Mouse (Mus musculus): ENCODE results near the gene Pcdh15.

Pcdh15 gene

DNA sequence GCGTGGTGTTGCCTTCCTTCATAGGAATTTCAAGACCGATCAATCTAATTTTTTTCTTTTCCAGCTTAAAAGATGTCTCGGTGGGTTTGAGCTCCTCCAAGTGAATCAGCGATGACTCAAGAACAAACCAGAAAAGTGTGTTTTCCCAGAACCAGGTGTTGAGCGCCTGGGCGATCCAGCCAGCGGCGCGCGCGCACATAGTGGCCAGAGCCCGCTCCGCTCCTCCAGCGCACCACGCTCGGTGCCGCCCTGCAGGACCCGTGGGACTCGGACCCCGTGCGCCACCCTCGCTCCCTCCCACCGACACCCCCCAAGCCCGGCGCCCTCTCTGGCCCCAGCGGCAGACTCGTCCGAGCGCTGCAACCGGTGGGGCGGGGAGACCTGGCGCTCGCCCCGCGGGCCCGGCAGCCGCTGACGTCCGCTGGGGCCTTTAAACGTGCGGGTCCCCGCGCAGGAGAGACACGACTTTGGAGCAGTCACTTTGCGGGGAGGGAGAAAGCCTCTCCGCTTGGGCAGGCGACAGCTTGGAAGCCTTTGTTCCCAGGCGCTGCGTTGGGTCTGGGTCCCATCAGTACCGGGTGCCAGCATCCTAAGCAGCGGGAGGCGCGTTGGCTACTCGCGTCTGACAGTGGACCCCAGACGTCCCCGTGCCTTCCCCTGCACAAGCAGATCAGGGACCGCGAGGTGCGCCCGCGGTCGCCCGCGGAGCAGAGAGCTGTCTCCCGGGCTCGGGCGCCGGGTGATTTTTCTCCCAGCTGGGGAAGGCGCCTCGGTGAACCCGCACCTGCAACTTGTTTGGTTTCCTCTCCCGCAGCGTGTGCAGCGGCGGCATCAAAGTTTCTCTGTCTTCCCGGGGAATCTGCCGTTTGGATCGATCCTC is at the start of gene Pcdh15:
Gene Pcdh15 (plus strand): TSS at position 377 of the 880 bp plus-strand sequence.
- DNase-seq: no peak

- no peak for DNase-seq
Measured at GRCm38 (mm10) chr10:73052074-73052473, 47.1 kb upstream of the Pcdh15 start.

GRCm38 (mm10) chr10:73059726-73060230 is 39.4 kb upstream of the Pcdh15 start:
- no peak for DNase-seq

GRCm38 (mm10) chr10:73086703-73087102 is 12.4 kb upstream of the Pcdh15 start:
- no peak for DNase-seq

- DNase-seq: no peak
Measured at GRCm38 (mm10) chr10:73096531-73097135, 2.5 kb upstream of the Pcdh15 start.

DNA sequence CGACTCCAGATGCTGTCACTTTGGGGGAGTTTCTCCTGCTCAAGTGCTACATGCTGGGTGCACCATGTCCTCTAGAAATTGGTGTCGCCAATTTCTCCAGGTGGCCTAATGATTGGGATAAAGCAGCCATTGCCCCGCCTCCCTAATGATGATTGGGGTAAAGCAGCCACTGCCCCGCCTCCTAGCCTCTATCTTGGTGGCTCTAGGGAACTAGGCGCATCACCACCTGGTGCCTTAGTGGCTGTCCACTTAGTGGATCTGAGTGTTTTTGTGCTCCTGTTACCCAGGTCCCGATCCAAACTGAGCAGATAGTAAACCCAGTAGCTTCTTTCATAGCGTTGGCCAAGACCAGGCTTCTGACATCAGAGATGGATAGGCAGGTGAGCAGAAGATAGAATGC is 2.0 kb upstream of the Pcdh15 start:
- DNase-seq: no peak

- DNase-seq: peak; percentile 3 to 4
Measured at GRCm38 (mm10) chr10:73097979-73098378, 1.2 kb upstream of the Pcdh15 start.

GRCm38 (mm10) chr10:73099846-73100241 is 702 bp downstream of the Pcdh15 start:
- DNase-seq: no peak

- no peak for DNase-seq
Measured at GRCm38 (mm10) chr10:73103383-73103994, 4.3 kb downstream of the Pcdh15 start.

DNA sequence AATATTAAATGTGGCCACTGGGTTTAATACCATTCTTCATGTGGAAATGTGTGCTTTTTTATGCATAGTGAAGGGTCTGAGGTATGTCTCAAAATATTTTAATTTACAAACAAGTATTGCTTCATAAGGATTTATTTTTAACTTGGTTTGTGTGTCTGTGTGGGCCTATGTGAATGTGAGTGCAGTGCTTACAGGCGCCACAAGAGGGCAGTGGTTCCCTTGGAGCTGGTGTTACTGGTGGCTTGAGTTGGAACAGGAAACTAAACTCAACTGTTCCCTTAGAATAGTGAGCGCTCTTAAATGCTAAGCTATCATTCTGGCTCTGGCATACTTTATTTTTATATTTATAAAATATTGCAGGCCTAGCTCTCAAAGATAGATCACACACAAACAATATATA is 6.8 kb downstream of the Pcdh15 start:
- no peak for DNase-seq

DNA sequence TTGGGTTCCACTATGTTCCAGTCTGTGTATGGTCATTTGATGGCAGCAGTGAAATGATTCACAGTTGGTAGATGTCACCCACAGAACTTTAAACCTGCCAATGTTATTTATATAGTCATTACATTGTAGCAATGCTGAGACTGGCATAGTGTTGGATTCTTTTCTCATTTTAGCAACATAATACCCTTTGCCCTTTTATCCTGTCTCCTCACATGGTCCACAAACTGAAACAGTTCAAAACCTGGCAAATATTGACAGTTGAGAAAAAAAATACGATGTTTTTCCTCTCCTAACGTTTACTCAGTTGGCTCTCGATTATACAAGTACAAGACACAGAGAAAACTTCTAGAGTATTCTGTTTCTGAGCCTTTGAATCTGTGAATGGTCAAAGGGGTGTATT is 38.8 kb downstream of the Pcdh15 start:
- DNase-seq: no peak

GRCm38 (mm10) chr10:73147543-73147942 is 48.4 kb downstream of the Pcdh15 start:
- DNase-seq: no peak

GRCm38 (mm10) chr10:73147978-73148377 is 48.8 kb downstream of the Pcdh15 start:
- DNase-seq: no peak

DNA sequence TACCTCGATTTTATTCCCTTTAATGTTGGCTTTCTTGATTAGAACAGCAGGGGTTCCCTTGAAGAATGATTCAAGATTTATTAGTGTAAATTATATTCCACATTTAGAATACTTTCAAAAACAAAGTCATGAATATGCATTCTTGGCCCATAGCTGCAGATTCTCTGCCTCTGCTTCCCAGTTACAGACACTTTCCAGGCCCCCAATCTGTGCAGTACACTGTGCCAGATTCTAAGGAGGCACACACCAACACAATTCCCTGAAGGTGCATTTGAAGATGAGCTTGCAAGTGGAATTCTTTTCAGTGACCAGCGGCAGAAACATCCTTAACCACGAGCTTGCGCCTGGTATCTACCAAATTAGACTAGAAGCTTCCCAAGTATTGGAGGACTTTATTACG is 55.4 kb downstream of the Pcdh15 start:
- DNase-seq: no peak

DNA sequence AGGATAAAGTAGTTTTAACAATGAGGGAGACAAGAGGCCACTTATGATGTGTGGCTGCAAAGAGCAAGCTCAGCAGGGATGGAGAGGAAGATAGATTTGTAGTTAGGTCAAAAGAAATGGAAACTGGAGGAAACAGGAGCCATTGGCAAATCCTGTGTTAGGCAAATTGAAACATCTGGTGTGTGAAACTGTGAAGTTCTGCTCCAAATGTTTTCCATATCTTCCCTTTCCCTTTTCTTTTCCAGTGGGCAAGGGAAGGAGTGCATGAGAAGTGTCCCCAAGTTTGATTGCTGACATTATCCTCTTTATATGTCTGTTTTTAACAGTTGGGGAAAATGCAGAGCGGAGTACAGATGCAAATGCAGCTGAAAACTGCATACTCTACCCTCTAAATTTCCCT is 62.6 kb downstream of the Pcdh15 start:
- DNase-seq: no peak

DNA sequence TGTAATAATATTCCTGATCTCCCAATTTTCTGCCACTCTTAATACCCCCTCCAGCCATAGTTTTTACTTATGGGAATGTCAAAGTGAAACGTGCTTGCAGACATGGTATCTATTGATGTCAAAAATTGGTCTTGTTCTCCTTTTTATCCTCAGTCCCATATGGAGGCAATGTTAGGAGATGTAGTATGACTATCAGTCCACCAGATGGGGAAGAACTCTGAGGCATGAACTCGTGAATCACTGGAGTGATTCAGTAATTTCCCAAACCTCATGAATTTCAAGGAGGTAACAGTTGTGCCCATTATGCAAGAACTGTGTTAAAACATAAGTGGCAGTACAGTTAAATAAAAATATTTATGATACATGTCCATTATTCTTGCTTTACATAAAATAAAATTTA is 116.9 kb downstream of the Pcdh15 start:
- no peak for DNase-seq

DNA sequence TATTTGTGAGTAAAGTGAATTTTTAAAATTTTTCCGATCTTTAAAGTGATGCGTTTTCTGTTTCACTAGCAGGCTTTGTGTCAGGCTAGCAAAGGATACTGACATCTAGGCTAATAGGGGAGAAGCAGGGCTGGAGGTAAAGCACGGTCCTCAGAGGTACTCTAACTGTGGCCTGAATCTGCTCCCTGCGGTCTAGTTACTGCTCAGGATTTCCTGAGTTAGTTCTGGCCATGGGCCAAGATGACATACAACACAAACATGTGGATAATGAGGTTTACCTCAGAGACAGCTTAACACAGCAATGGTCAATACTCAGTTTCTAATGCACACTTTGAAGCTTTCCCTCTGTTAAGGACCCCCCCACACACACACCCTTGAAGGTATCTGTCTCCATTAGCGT is 143.2 kb downstream of the Pcdh15 start:
- no peak for DNase-seq

- DNase-seq: no peak
Measured at GRCm38 (mm10) chr10:73280438-73280837, 181.3 kb downstream of the Pcdh15 start.

GRCm38 (mm10) chr10:73296456-73296855 is 197.3 kb downstream of the Pcdh15 start:
- no peak for DNase-seq

DNA sequence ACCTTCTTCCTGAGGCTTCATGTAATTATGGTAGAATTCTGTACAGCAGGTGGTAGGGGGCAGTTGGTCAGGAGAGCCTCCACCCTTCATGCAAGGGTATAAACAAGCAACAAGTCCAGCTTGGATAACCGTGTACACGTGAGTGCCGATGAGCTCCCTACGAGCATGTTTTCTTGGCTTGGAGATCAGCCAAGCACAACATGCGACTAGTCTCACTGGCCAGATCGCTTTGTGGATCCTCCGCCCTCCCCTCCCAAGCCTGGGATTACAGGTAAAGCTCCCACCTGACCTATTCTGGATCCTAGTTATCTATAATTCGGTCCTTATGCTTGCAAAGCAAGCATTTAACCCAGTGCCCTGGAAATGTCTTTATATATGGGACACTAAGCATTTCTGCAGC is 202.8 kb downstream of the Pcdh15 start:
- DNase-seq: no peak

DNA sequence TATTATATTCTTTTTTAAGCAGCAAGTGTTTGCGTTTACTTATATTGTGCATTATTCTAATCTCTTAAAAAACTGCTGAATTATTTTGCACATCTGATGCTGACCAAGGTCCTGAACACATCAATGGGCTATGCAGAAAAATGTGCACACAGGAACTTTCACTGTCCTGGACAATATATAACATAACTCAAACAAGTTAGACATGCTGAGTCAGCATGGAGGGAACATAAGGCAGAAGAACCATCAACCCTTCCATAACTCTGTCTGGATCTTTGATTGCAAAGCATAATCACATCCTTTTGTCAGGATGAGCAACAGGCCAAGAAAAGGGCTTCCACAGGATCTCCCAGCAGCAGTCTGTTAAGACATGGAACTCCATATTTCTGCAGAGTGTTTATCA is 207.5 kb downstream of the Pcdh15 start:
- no peak for DNase-seq

DNA sequence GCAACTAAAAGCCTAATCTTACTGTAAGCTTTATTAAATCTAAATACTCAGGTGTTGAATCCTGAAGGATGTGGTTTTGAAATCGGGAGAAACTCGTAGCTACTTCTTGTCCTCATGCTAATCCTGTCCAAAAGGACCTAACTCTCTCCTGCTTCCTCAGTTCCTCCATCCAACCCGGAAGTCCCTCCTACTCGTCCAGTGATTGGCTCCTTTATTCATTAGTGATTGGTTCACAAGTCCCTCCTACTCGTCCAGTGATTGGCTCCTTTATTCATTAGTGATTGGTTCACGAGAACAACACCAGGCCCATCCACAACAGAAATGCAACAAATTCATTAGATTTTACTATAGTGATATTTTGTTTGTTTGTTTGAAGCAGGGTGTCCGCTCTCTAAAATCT is 227.7 kb downstream of the Pcdh15 start:
- DNase-seq: no peak

GRCm38 (mm10) chr10:73333426-73333825 is 234.3 kb downstream of the Pcdh15 start:
- no peak for DNase-seq

DNA sequence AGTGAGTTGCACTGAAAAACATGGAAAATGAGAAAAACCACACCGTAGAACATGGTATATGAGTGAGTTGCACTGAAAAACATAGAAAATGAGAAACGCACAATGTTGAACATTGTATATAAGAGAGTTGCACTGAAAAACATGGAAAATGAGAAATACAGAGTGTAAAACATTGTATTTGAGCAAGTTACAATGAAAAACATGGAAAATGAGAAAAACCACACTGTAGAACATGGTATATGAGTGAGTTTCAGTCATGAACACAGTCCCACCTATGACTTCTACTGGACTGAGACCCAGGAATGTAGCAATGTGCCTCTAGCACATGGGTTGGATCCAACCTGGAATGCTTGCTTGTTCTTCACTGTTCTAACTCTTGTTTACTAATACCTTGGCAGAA is 279.9 kb downstream of the Pcdh15 start:
- no peak for DNase-seq

All from B cell, adult 2 months (primary cell).